Mouse (Mus musculus): Measurements from ENCODE around the gene Arid5b. TPM values are rescaled to one million over a fixed set of nuclear protein-coding genes. Genes with fewer than 3 reads are reported as not detected.
A peak's percentile ranks its signal among the peaks of the same experiment; 100 is the strongest.

The Arid5b gene
- polyA plus RNA-seq, 1 experiment from 2014 or later, result 12.2 TPM

- H3K4me2 ChIP-seq (ENCODE audit: low read depth, low read length), result no peak overlapping the region
- H3K4me1 ChIP-seq (ENCODE audit: insufficient read depth), result 0 out of 2 replicates have a peak, but pooled peaks cover 2% of the 10 kb centered on the region
- no peak overlapping the region for H3K4me3 ChIP-seq (ENCODE audit: low read depth, low read length)
- no peaks in the 10 kb centered on the region for H3K27me3 ChIP-seq (ENCODE audit: insufficient read depth, low read length)
- TF ChIP-seq EP300 (IDR thresholded peaks at IDR 0.05; ENCODE audit: low read depth), result no peak
- TF ChIP-seq CTCF (IDR thresholded peaks at IDR 0.05; ENCODE audit: low read depth), result no peak
- no peak overlapping the region for H3K27ac ChIP-seq (ENCODE audit: low read depth)
- no peaks in the 10 kb centered on the region for H3K9me3 ChIP-seq (ENCODE audit: low read length)
- H3K36me3 ChIP-seq (replicated peaks; ENCODE audit: insufficient read depth, low read length), result no peaks in the 10 kb centered on the region
- 37% methylated on average over 6 of the region's 6 CpGs for WGBS (ENCODE audit: insufficient replicate concordance)
- H3K9ac ChIP-seq (replicated peaks), result no peak overlapping the region
- DNase-seq (no peak), ATAC-seq (no peak)
Observed at GRCm38 (mm10) chr10:68081712-68082111, 196.8 kb downstream of the Arid5b start.

- Histone ChIP-seq H3K4me3 (ENCODE audit: low read depth, low read length) (no peak overlapping the region), H3K27ac (ENCODE audit: low read depth) (no peak overlapping the region), H3K4me2 (ENCODE audit: low read depth, low read length) (no peak overlapping the region), H3K4me1 (ENCODE audit: insufficient read depth) (0 out of 2 replicates have a peak, but pooled peaks cover 2% of the 10 kb centered on the region), H3K27me3 (ENCODE audit: insufficient read depth, low read length) (no peaks in the 10 kb centered on the region), H3K9ac (replicated peaks) (no peak overlapping the region), H3K9me3 (ENCODE audit: low read length) (no peaks in the 10 kb centered on the region), H3K36me3 (replicated peaks; ENCODE audit: insufficient read depth, low read length) (no peaks in the 10 kb centered on the region)
- no peak for ATAC-seq
- TF ChIP-seq EP300 (IDR thresholded peaks at IDR 0.05; ENCODE audit: low read depth), result no peak
- no peak for TF ChIP-seq CTCF (IDR thresholded peaks at IDR 0.05; ENCODE audit: low read depth)
- DNase-seq, result no peak
- 68% methylated on average over 10 of the region's 10 CpGs for WGBS (ENCODE audit: insufficient replicate concordance)
Observed at GRCm38 (mm10) chr10:68079910-68080670, 198.4 kb downstream of the Arid5b start.

DNA sequence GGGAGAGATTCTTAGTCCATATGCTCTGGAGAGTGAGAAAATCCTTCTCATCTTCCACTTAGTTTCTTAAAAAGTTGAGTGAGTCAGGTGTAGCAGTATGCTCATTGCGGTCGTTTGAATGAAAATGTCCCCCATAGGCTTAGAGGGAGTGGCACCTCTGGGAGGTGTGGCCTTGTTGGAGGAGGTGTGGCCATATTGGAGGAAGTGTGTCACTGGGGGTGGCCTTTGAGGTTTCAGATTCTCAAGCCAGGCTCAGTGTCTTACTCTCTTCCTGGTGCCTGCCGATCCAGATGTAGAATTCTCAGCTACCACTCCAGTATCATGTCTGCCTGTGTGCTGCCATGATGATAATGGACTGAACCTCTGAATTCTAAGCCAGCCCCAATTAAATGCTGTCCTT is 199.8 kb downstream of the Arid5b start:
- no peaks in the 10 kb centered on the region for H3K9me3 ChIP-seq (ENCODE audit: low read length)

GRCm38 (mm10) chr10:68075181-68075580 is 203.4 kb downstream of the Arid5b start:
- H3K4me3 ChIP-seq (ENCODE audit: low read depth, low read length), result no peak overlapping the region
- TF ChIP-seq EP300 (IDR thresholded peaks at IDR 0.05; ENCODE audit: low read depth) (no peak), CTCF (IDR thresholded peaks at IDR 0.05; ENCODE audit: low read depth) (0 out of 2 replicates have a peak, but pooled peaks have one; percentile 14)
- DNase-seq (no peak), ATAC-seq (no peak)
- no peaks in the 10 kb centered on the region for H3K27me3 ChIP-seq (ENCODE audit: insufficient read depth, low read length)
- H3K9ac ChIP-seq (replicated peaks), result no peak overlapping the region
- WGBS (ENCODE audit: insufficient replicate concordance), result 48% methylated on average over 5 of the region's 5 CpGs
- no peak overlapping the region for H3K27ac ChIP-seq (ENCODE audit: low read depth)
- no peaks in the 10 kb centered on the region for H3K36me3 ChIP-seq (replicated peaks; ENCODE audit: insufficient read depth, low read length)
- 0 out of 2 replicates have a peak, but pooled peaks cover 2% of the 10 kb centered on the region for H3K4me1 ChIP-seq (ENCODE audit: insufficient read depth)
- no peak overlapping the region for H3K4me2 ChIP-seq (ENCODE audit: low read depth, low read length)
- no peaks in the 10 kb centered on the region for H3K9me3 ChIP-seq (ENCODE audit: low read length)

More for the DNA sequence above, 199.8 kb downstream of the Arid5b start:
- Histone ChIP-seq H3K4me3 (ENCODE audit: low read depth, low read length) (no peak overlapping the region), H3K4me1 (ENCODE audit: insufficient read depth) (0 out of 2 replicates have a peak, but pooled peaks cover 2% of the 10 kb centered on the region), H3K4me2 (ENCODE audit: low read depth, low read length) (no peak overlapping the region), H3K27ac (ENCODE audit: low read depth) (no peak overlapping the region), H3K27me3 (ENCODE audit: insufficient read depth, low read length) (no peaks in the 10 kb centered on the region), H3K36me3 (replicated peaks; ENCODE audit: insufficient read depth, low read length) (no peaks in the 10 kb centered on the region), H3K9ac (replicated peaks) (no peak overlapping the region)
- no peak for TF ChIP-seq CTCF (IDR thresholded peaks at IDR 0.05; ENCODE audit: low read depth)
- no peak for TF ChIP-seq EP300 (IDR thresholded peaks at IDR 0.05; ENCODE audit: low read depth)
- DNase-seq (no peak), ATAC-seq (no peak)
- 88% methylated on average over 3 of the region's 3 CpGs for WGBS (ENCODE audit: insufficient replicate concordance)

DNA sequence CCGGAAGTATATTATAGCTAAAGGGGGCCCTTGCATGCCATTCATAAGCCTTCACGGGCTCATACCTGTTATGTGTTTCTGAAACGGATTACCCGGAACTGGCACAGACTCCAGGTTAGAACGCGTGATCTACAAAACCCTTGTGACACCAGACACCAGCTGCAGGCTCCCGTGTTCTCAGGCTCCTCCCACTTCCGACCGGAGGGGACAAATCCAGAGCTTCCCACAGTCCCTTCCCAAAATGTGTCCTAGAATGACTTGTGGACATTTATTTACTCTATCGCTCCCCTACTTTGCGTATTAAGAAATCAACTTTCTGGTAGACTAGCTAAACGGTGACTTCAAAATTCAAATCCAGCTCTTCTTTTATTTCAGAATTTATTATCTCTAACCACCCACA is 204.2 kb downstream of the Arid5b start:
- Histone ChIP-seq H3K36me3 (replicated peaks; ENCODE audit: insufficient read depth, low read length) (no peaks in the 10 kb centered on the region), H3K9me3 (ENCODE audit: low read length) (no peaks in the 10 kb centered on the region), H3K27me3 (ENCODE audit: insufficient read depth, low read length) (no peaks in the 10 kb centered on the region), H3K4me2 (ENCODE audit: low read depth, low read length) (no peak overlapping the region), H3K9ac (replicated peaks) (no peak overlapping the region), H3K4me1 (ENCODE audit: insufficient read depth) (no peaks in the 10 kb centered on the region), H3K4me3 (ENCODE audit: low read depth, low read length) (no peak overlapping the region), H3K27ac (ENCODE audit: low read depth) (no peak overlapping the region)
- TF ChIP-seq CTCF (IDR thresholded peaks at IDR 0.05; ENCODE audit: low read depth) (no peak), EP300 (IDR thresholded peaks at IDR 0.05; ENCODE audit: low read depth) (no peak)
- ATAC-seq (no peak), DNase-seq (no peak)
- 83% methylated on average over 12 of the region's 12 CpGs for WGBS (ENCODE audit: insufficient replicate concordance)

DNA sequence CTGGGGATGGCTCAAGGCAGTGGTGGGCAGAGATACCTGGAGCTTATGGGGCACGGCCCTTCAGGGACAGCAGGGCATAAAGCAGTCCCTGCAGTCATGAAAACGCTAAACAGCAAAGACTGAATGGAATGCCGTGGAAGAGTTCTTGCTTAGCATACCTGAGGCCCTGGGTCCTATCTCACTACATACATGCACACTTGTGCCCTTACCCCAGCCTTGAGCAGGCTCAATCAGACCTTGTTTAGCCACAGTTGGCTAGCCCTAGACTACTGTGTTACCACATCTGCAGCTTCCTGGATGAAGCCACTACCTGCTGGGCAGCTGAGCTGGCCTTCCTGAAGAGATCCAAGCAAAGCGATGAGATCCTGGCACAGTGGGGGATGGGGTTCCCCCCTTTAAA is 205.9 kb downstream of the Arid5b start:
- no peak for TF ChIP-seq CTCF (IDR thresholded peaks at IDR 0.05; ENCODE audit: low read depth)
- TF ChIP-seq EP300 (IDR thresholded peaks at IDR 0.05; ENCODE audit: low read depth), result no peak
- DNase-seq (no peak), ATAC-seq (no peak)
- Histone ChIP-seq H3K27ac (ENCODE audit: low read depth) (no peak overlapping the region), H3K4me3 (ENCODE audit: low read depth, low read length) (no peak overlapping the region), H3K9me3 (ENCODE audit: low read length) (no peaks in the 10 kb centered on the region), H3K4me2 (ENCODE audit: low read depth, low read length) (no peak overlapping the region), H3K36me3 (replicated peaks; ENCODE audit: insufficient read depth, low read length) (no peaks in the 10 kb centered on the region), H3K9ac (replicated peaks) (no peak overlapping the region), H3K27me3 (ENCODE audit: insufficient read depth, low read length) (no peaks in the 10 kb centered on the region), H3K4me1 (ENCODE audit: insufficient read depth) (no peaks in the 10 kb centered on the region)
- WGBS (ENCODE audit: insufficient replicate concordance), result 83% methylated on average over 4 of the region's 4 CpGs

All from liver, postnatal 0 days (tissue).